Mouse (Mus musculus): ENCODE data around the gene Glb1l3. TPM values are rescaled to one million over a fixed set of nuclear protein-coding genes. Genes with fewer than 3 reads are reported as not detected.

Gene Glb1l3
- polyA plus RNA-seq, 1 experiment: not detected

DNA sequence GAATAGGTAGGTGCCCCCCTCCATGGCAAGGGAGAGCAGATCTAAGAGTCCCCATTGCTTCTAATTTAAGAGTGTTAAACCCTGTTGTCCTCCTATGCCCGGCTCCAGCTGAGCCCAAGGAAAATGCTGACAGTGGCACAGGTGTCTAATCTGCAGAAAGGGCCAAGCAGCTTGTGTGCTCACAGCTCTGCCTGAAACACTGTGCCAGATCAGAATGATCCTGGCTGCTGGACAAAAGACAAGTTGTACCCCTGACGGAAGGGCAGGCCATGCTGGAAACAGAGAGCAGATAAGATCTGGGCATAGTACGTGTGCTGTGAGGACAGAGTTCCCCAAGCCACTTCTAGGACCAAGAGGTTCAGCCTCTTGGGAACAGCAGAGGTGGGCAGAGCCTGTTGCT, 67.9 kb downstream of the Glb1l3 start:
- Histone ChIP-seq H3K4me3 (replicated peaks) (no peak overlapping the region), H3K36me3 (ENCODE audit: control insufficient read depth) (no peaks in the 10 kb centered on the region), H3K9me3 (ENCODE audit: control insufficient read depth, low read length) (no peaks in the 10 kb centered on the region), H3K27me3 (ENCODE audit: control insufficient read depth) (no peaks in the 10 kb centered on the region), H3K4me1 (ENCODE audit: control insufficient read depth) (no peaks in the 10 kb centered on the region)
- no peak for TF ChIP-seq GATA1 (IDR thresholded peaks at IDR 0.05; ENCODE audit: low read length)
- no peak for TF ChIP-seq TAL1 (IDR thresholded peaks at IDR 0.05; ENCODE audit: low read length)

DNA sequence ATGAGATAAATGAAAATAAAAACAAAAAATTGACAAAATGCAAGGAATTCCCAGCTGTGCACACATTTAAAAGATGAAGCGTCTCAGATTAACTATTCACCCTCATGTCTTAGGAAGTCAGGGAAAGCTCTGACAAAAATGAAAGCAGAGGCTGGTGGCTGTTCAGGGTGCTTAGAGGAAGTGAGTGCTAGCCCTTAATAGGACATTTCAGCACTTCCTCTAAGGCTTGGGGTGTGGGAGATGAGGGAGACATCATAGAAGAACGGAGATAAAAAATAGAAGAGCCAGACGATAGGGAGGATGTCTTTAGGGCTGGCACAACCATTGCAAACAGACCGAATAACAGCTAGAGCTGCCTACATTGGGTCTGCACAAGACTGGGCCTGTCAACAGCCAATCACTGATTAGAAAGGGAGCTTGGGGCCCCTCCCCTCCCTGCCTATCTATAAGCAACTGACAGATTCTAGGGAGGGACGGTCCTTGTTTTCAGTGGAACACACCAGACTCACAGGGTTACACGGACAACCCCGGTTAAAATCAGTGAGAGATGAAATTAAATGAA, 77.2 kb downstream of the Glb1l3 start:
- Histone ChIP-seq H3K36me3 (ENCODE audit: control insufficient read depth) (no peaks in the 10 kb centered on the region), H3K9me3 (ENCODE audit: control insufficient read depth, low read length) (no peaks in the 10 kb centered on the region), H3K4me1 (ENCODE audit: control insufficient read depth) (no peaks in the 10 kb centered on the region), H3K4me3 (replicated peaks) (no peak overlapping the region), H3K27me3 (ENCODE audit: control insufficient read depth) (no peaks in the 10 kb centered on the region)
- no peak for TF ChIP-seq TAL1 (IDR thresholded peaks at IDR 0.05; ENCODE audit: low read length)
- no peak for TF ChIP-seq GATA1 (IDR thresholded peaks at IDR 0.05; ENCODE audit: low read length)

DNA sequence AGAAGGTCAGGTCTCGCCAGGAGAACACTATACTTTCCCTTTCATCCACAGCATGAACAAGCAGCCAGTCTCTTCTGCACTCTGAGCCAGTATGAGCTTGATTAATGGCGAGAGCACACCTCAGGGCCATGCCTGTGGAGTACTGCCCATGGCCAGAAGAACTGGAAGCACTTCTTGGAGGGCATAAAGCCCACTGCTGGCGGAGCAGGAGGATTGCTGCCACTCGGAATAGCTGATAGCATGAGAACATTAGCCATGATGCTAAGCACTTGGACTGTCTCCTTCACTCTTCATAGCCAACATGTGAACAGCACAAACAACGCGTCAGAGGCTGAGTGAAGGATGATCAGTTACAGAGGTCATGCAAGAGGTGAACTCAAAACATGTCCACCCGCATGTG, 82.3 kb downstream of the Glb1l3 start:
- no peak for TF ChIP-seq GATA1 (IDR thresholded peaks at IDR 0.05; ENCODE audit: low read length)
- H3K4me3 ChIP-seq (replicated peaks): no peak overlapping the region
- no peaks in the 10 kb centered on the region for H3K4me1 ChIP-seq (ENCODE audit: control insufficient read depth)
- H3K9me3 ChIP-seq (ENCODE audit: control insufficient read depth, low read length): no peaks in the 10 kb centered on the region
- H3K36me3 ChIP-seq (ENCODE audit: control insufficient read depth): no peaks in the 10 kb centered on the region
- no peaks in the 10 kb centered on the region for H3K27me3 ChIP-seq (ENCODE audit: control insufficient read depth)

DNA sequence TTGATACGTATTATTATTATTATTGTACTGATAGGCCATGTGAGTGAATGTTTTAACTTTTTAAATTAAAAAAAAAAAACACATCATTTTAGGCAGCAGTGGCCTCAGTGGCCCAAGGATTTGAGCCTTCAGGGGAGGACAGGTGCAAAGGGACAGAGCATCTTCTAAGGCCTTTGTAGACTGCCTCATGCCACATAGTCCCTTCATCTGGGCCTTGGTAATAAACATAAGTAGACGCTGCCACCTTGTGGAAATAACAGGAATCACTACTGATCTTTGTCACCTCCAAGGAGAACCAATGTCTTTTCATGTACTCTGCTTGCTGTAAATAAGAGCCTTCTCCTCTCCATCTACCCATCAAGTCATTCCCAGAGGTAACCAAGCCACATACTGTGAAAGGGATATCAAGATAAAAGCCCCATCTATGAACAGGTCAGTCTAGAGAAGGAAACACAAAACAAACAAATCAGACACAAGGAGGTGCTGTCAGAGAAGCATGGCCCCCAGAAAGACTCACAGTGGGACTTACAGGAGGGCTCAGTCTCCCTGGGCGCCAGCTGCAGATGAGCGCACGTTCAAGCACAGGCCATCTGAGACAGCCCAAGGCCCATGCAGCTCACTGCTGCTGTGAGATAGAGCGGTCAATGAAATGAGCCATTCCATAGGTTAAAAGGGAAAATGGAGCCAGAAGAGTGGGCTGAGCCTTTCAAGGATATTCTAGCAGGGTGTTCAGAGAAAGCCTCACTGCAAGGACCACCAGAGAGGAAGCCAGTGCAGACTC, 84.4 kb downstream of the Glb1l3 start:
- no peaks in the 10 kb centered on the region for H3K36me3 ChIP-seq (ENCODE audit: control insufficient read depth)
- no peak for TF ChIP-seq GATA1 (IDR thresholded peaks at IDR 0.05; ENCODE audit: low read length)
- no peak for TF ChIP-seq TAL1 (IDR thresholded peaks at IDR 0.05; ENCODE audit: low read length)
- no peaks in the 10 kb centered on the region for H3K27me3 ChIP-seq (ENCODE audit: control insufficient read depth)

DNA sequence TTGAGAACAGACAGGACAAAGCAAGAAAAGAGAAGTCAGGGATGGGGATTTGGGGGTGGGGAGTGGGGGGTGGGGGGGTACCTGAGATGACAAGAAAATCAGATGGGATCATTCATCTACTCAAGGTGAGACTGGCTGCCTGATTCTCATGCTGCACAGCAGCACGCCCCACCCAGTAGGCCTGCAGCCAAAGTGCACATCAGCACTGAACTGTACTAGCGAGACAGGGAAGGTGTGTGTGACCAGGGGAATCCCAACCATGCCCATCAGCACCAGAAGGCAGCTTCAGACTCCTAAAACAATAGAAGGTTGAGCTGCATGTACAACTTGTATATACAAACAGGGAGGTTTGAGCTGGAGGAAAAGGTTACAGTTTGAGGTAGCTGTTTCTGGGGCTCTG, 85.0 kb downstream of the Glb1l3 start:
- H3K9me3 ChIP-seq (ENCODE audit: control insufficient read depth, low read length): no peaks in the 10 kb centered on the region
- no peak overlapping the region for H3K4me3 ChIP-seq (replicated peaks)
- TF ChIP-seq TAL1 (IDR thresholded peaks at IDR 0.05; ENCODE audit: low read length) (no peak), GATA1 (IDR thresholded peaks at IDR 0.05; ENCODE audit: low read length) (no peak)
- no peaks in the 10 kb centered on the region for H3K36me3 ChIP-seq (ENCODE audit: control insufficient read depth)
- H3K4me1 ChIP-seq (ENCODE audit: control insufficient read depth): no peaks in the 10 kb centered on the region
- no peaks in the 10 kb centered on the region for H3K27me3 ChIP-seq (ENCODE audit: control insufficient read depth)

More for the DNA sequence above, 84.4 kb downstream of the Glb1l3 start:
- Histone ChIP-seq H3K4me3 (replicated peaks) (no peak overlapping the region), H3K9me3 (ENCODE audit: control insufficient read depth, low read length) (no peaks in the 10 kb centered on the region), H3K4me1 (ENCODE audit: control insufficient read depth) (no peaks in the 10 kb centered on the region)

DNA sequence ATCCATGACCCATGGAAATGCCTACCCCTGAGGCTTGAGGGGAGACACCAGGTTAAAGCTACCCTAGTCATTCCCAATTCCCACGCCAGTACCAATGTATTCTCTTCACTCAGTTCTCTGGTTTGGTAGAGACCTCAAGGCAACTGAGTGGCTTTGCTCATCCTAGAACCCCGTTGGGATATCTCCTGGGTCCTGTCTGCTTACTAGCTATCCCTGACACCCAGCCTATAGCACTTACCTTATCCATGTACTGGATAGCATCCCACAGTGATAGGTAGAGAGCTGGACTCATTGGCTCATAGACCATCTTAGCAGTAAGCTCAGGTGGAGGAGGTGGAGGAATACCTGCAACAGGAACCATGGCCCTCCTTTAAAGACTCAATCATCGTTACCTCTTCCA, 92.5 kb downstream of the Glb1l3 start:
- no peaks in the 10 kb centered on the region for H3K9me3 ChIP-seq (ENCODE audit: control insufficient read depth, low read length)
- no peaks in the 10 kb centered on the region for H3K4me1 ChIP-seq (ENCODE audit: control insufficient read depth)
- TF ChIP-seq GATA1 (IDR thresholded peaks at IDR 0.05; ENCODE audit: low read length): no peak
- TF ChIP-seq TAL1 (IDR thresholded peaks at IDR 0.05; ENCODE audit: low read length): no peak
- no peaks in the 10 kb centered on the region for H3K36me3 ChIP-seq (ENCODE audit: control insufficient read depth)
- H3K27me3 ChIP-seq (ENCODE audit: control insufficient read depth): no peaks in the 10 kb centered on the region
- H3K4me3 ChIP-seq (replicated peaks): no peak overlapping the region

Other genes starting within 250 kb of the Glb1l3 start
- gene B3gat1, start 127.2 kb downstream of the Glb1l3 start, polyA plus RNA-seq (2012): not detected in 2 replicates
- not detected in 2 replicates for gene Glb1l2, start 54.4 kb downstream of the Glb1l3 start, polyA plus RNA-seq (2012)
- gene Gm1110, start 62.2 kb upstream of the Glb1l3 start, polyA plus RNA-seq (2012): not detected in 2 replicates
- 0.09 and 0.10 TPM in 2 replicates for gene Acad8, start 138.7 kb upstream of the Glb1l3 start, polyA plus RNA-seq (2012)
- gene Thyn1, start 138.8 kb upstream of the Glb1l3 start, polyA plus RNA-seq (2012): 0.09 and 0.14 TPM in 2 replicates
- gene Vps26b, start 169.2 kb upstream of the Glb1l3 start, polyA plus RNA-seq (2012): 1.0 and 1.1 TPM in 2 replicates
- 1.2 and 1.5 TPM in 2 replicates for gene Ncapd3, start 169.3 kb upstream of the Glb1l3 start, polyA plus RNA-seq (2012)